Mouse (Mus musculus) sigmoid colon, adult 10 weeks (tissue): ENCODE measurements around the gene Crip3. TPM values are rescaled to one million over a fixed set of nuclear protein-coding genes. Genes with fewer than 3 reads are reported as not detected.

Experiments used
- polyA plus RNA-seq: library from polyadenylated mRNA; stranded (reverse); fragments of 350-450 nt; fragmentation: Illumina TruSeq; extraction: RNeasy Lipid Tissue Mini Kit (QIAGEN cat#74804); gene quantifications from one replicate; pipeline ENCODE4 v1.2.3, GENCODE M21; 2014; ENCODE audit warnings: low read depth, low replicate concordance

Crip3 gene
- not detected for polyA plus RNA-seq

DNA sequence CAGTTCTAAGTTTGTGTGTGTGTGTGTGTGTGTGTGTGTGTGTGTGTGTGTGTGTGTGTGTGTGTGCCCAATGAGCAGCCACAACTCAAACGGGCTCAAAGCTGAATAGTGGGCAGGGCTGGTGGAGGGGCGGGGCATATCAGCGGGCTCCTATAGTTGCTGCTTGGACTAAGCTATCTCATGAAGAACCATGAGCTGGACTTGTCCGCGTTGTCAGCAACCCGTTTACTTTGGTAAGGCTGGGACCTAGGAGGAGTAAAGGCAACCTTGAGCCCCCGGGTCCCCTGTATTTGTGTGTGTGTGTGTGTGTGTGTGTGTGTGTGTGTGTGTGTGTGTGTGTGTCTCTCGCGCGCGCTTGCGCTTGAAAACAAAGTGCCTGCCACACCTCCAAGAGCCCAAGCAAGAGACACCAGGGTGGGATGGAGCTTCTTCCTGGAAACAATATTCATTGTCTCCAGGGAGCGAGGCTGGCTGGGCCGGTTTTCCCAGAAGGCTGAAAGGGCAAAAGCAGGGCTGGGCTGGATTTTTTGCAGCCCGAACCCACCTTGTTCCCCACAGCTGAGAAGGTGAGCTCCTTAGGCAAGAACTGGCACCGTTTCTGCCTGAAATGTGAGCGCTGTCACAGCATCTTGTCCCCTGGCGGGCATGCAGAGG lies at the start of gene Crip3:
Gene Crip3 (plus strand): TSS at position 166 of the 654 bp plus-strand sequence.

GRCm38 (mm10) chr17:46383294-46384060 lies 45.2 kb upstream of the Crip3 start, which contains the start of gene Zfp318:
Gene Zfp318 (plus strand): TSS chr17:46383731.

GRCm38 (mm10) chr17:46438298-46438873 lies 9.7 kb downstream of the Crip3 start, which contains the start of gene Slc22a7:
Gene Slc22a7 (minus strand): TSS chr17:46438457.

Other genes starting within 250 kb of the Crip3 start
- 6.6 TPM for gene Polh, start 226.3 kb upstream of the Crip3 start, polyA plus RNA-seq
- 10.8 TPM for gene Xpo5, start 226.1 kb upstream of the Crip3 start, polyA plus RNA-seq
- 5.7 TPM for gene Polr1c, start 180.9 kb upstream of the Crip3 start, polyA plus RNA-seq
- 3.1 TPM for gene Yipf3, start 180.8 kb upstream of the Crip3 start, polyA plus RNA-seq
- gene Lrrc73, start 175.4 kb upstream of the Crip3 start, polyA plus RNA-seq: not detected
- 0.54 TPM for gene Tjap1, start 145.9 kb upstream of the Crip3 start, polyA plus RNA-seq
- not detected for gene Dlk2, start 131.5 kb upstream of the Crip3 start, polyA plus RNA-seq
- 0.22 TPM for gene Abcc10, start 100.6 kb upstream of the Crip3 start, polyA plus RNA-seq
- gene Zfp318, start 45.2 kb upstream of the Crip3 start, polyA plus RNA-seq: 37.2 TPM
- gene Slc22a7, start 9.5 kb downstream of the Crip3 start, polyA plus RNA-seq: not detected
- gene Ttbk1, start 58.7 kb downstream of the Crip3 start, polyA plus RNA-seq: 0.09 TPM
- gene Dnph1, start 67.8 kb downstream of the Crip3 start, polyA plus RNA-seq: 1.1 TPM
- gene Cul9, start 117.5 kb downstream of the Crip3 start, polyA plus RNA-seq: 0.44 TPM
- 0.22 TPM for gene Srf, start 127.2 kb downstream of the Crip3 start, polyA plus RNA-seq
- gene Ptk7, start 200.6 kb downstream of the Crip3 start, polyA plus RNA-seq: not detected
- gene Klc4, start 217.1 kb downstream of the Crip3 start, polyA plus RNA-seq: 0.41 TPM
- 0.95 TPM for gene Mrpl2, start 217.3 kb downstream of the Crip3 start, polyA plus RNA-seq
- 0.19 TPM for gene Cul7, start 221.4 kb downstream of the Crip3 start, polyA plus RNA-seq
- gene Rrp36, start 245.4 kb downstream of the Crip3 start, polyA plus RNA-seq: 3.3 TPM
- 4.2 TPM for gene Mea1, start 249.9 kb downstream of the Crip3 start, polyA plus RNA-seq